Mouse (Mus musculus): ENCODE data around the gene Ppp1r14a.

GRCm38 (mm10) chr7:29314844-29315628 is 25.9 kb downstream of the Ppp1r14a start:
- TF ChIP-seq HCFC1 (IDR thresholded peaks at IDR 0.05; ENCODE audit: borderline replicate concordance, insufficient read depth, low read length) (no peak), ZNF384 (IDR thresholded peaks at IDR 0.05; ENCODE audit: low read depth, low read length) (no peak), ZC3H11A (IDR thresholded peaks at IDR 0.05; ENCODE audit: borderline replicate concordance, low read depth, low read length) (no peak), MAFK (IDR thresholded peaks at IDR 0.05; ENCODE audit: insufficient read depth, low read depth, low read length) (no peak), CHD2 (IDR thresholded peaks at IDR 0.05; ENCODE audit: low read depth, low read length) (no peak)
